Mouse (Mus musculus): ENCODE measurements around the gene Dbndd2. TPM values are rescaled to one million over a fixed set of nuclear protein-coding genes. Genes with fewer than 3 reads are reported as not detected.
A peak's percentile ranks its signal among the peaks of the same experiment; 100 is the strongest.

The Dbndd2 gene
- polyA plus RNA-seq, 1 experiment from 2014 or later, result 48.8 TPM

- CTCF ChIA-PET, result interaction anchor here (1.3 to 5.2 kb wide), 4 partner anchors 14 to 76 kb away, joined by 3 to 18 read pairs (median 4); partner anchors contain the start of genes Gm20458 and Sys1
- ATAC-seq (no peak), DNase-seq (ENCODE audit: low read depth, low spot score) (no peak)
- no peaks in the 10 kb centered on the region for H3K27me3 ChIP-seq
- in situ Hi-C loops (cut with MboI; ENCODE audit: low pct_unique_long_range_greater_than_20kb), result no loop called here
- TF ChIP-seq CTCF (IDR thresholded peaks at IDR 0.05), result no peak
- POLR2A ChIA-PET, result interaction anchor here (1.0 to 9.4 kb wide), 6 partner anchors 11 to 79 kb away, joined by 3 to 110 read pairs (median 4); partner anchors contain the start of genes Gm20458 and Sys1
These were observed 43.4 kb upstream of the Dbndd2 start for GRCm38 (mm10) chr2:164442315-164443050.

GRCm38 (mm10) chr2:164443051-164443437, 42.9 kb upstream of the Dbndd2 start:
- ATAC-seq (peak; percentile 70), DNase-seq (ENCODE audit: low read depth, low spot score) (no peak)
- ChIA-PET POLR2A (interaction anchor here (1.0 to 9.4 kb wide), 5 partner anchors 11 to 75 kb away, joined by 3 to 110 read pairs (median 3); partner anchors contain the start of genes Gm20458 and Sys1), CTCF (interaction anchor here (0.8 to 1.4 kb wide), 3 partner anchors 13 to 18 kb away, joined by 3 read pairs; partner anchors contain the start of genes Gm20458 and Sys1)
- H3K27me3 ChIP-seq, result no peaks in the 10 kb centered on the region
- in situ Hi-C loops (cut with MboI; ENCODE audit: low pct_unique_long_range_greater_than_20kb), result no loop called here
- no peak for TF ChIP-seq CTCF (IDR thresholded peaks at IDR 0.05)

DNA sequence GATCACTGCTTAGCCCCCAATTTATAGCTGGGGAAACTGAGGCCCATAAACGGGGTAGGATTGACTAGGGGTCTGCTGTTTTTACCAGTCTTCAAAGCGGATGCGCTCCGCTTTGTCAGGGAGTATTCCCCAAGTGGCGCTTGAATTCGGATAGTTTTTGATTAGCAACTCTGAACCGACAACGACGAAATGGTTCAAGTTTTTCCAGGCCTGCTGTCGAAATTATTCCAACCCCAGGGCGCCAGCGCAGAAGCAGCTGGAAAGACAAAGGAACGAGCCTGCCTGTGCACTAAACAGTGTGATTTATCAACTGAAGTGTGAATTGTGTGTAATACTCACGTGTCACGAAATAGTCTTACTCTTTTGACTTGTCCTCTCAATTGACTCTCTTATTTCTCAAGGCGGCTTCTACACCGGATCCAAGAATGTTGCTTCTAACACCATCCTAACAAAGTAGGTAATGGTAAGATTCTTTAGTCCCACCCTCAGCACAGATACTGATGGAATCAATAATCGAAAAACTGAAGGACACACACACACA, 42.4 kb upstream of the Dbndd2 start, which contains the start of gene Sdc4:
Sdc4 (minus strand) TSS at position 428 of the 541 bp plus-strand sequence.
- CTCF ChIA-PET, result interaction anchor here (0.8 kb wide), 1 partner anchor 13 kb away, joined by 3 read pairs; the partner anchor contains the start of gene Sys1
- DNase-seq (ENCODE audit: low read depth, low spot score) (no peak), ATAC-seq (no peak)
- POLR2A ChIA-PET, result interaction anchor here (1.0 to 9.4 kb wide), 4 partner anchors 11 to 75 kb away, joined by 3 to 110 read pairs (median 20); partner anchors contain the start of gene Sys1
- TF ChIP-seq CTCF (IDR thresholded peaks at IDR 0.05), result no peak
- no peaks in the 10 kb centered on the region for H3K27me3 ChIP-seq
- in situ Hi-C loops (cut with MboI; ENCODE audit: low pct_unique_long_range_greater_than_20kb), result no loop called here

- DNase-seq (ENCODE audit: low read depth, low spot score), result no peak
- ChIA-PET POLR2A (interaction anchor here (0.6 to 9.4 kb wide), 2 partner anchors 9 to 47 kb away, joined by 4 to 110 read pairs; partner anchors contain the start of gene Sys1), CTCF (interaction anchor here (0.7 kb wide), 1 partner anchor 86 kb away, joined by 3 read pairs; no protein-coding TSS in a partner anchor)
- in situ Hi-C loops (cut with MboI; ENCODE audit: low pct_unique_long_range_greater_than_20kb), result no loop called here
- no peak for ATAC-seq
- no peak for TF ChIP-seq CTCF (IDR thresholded peaks at IDR 0.05)
- H3K27me3 ChIP-seq, result no peaks in the 10 kb centered on the region
These were observed 41.2 kb upstream of the Dbndd2 start for GRCm38 (mm10) chr2:164444701-164445100.

GRCm38 (mm10) chr2:164445399-164446085, 40.4 kb upstream of the Dbndd2 start:
- POLR2A ChIA-PET, result interaction anchor here (9.4 kb wide), 1 partner anchor 9 kb away, joined by 110 read pairs; the partner anchor contains the start of gene Sys1

DNA sequence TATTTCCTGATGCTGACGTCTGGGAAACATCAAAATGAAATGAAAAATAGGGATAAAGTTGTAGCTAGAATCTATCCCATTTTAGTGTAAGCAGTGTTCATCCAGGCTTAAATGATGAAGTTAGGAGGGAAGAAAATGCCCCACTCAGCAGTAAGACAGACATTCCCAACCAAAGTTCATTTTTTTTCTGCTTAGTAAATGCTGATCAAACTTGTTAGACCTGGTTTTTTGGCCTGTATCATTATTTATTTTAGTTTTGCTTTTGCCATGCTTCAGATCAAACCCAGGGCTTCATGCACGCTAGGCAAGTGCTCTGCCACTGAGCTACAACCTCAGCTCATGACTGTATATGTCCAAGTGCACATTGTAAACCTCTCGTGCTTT, 39.8 kb upstream of the Dbndd2 start:
- DNase-seq (ENCODE audit: low read depth, low spot score), result no peak
- ChIA-PET POLR2A (no interaction called here), CTCF (no interaction called here)
- in situ Hi-C loops (cut with MboI; ENCODE audit: low pct_unique_long_range_greater_than_20kb), result no loop called here
- no peak for ATAC-seq
- H3K27me3 ChIP-seq, result no peaks in the 10 kb centered on the region
- TF ChIP-seq CTCF (IDR thresholded peaks at IDR 0.05), result no peak

More at GRCm38 (mm10) chr2:164445399-164446085, 40.4 kb upstream of the Dbndd2 start:
- ATAC-seq, result no peak
- in situ Hi-C loops (cut with MboI; ENCODE audit: low pct_unique_long_range_greater_than_20kb), result no loop called here
- TF ChIP-seq CTCF (IDR thresholded peaks at IDR 0.05), result no peak
- CTCF ChIA-PET, result no interaction called here
- no peak for DNase-seq (ENCODE audit: low read depth, low spot score)
- no peaks in the 10 kb centered on the region for H3K27me3 ChIP-seq

GRCm38 (mm10) chr2:164448140-164448539, 37.8 kb upstream of the Dbndd2 start:
- CTCF ChIA-PET, result interaction anchor here (1.2 to 2.3 kb wide), 3 partner anchors 9 to 21 kb away, joined by 3 to 8 read pairs (median 4); partner anchors contain the start of gene Sys1
- in situ Hi-C loops (cut with MboI; ENCODE audit: low pct_unique_long_range_greater_than_20kb), result no loop called here
- no peak for ATAC-seq

DNA sequence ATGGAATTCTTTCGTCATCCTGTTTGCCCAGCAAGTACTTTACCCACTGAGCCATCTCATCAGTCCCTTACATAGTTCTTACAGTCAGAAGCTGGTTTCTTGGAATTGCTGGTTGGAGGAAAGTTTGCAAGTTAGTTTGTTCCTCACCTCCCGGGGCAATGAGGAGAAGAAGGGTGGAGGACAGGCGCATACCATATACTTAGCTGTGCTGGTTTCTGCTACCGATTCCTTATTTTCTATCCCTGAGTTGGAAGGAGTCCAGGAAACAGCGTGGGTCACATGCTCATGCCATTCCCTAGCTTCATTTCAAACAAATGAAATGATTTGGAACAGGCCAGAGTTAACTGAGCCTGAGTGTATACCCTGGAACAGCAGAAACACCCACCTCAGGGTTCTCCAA, 37.0 kb upstream of the Dbndd2 start:
- ChIA-PET CTCF (interaction anchor here (1.2 to 2.3 kb wide), 3 partner anchors 8 to 22 kb away, joined by 3 to 8 read pairs (median 4); partner anchors contain the start of gene Sys1), POLR2A (interaction anchor here (0.6 kb wide), 1 partner anchor 182 kb away, joined by 3 read pairs; no protein-coding TSS in a partner anchor)
- no peaks in the 10 kb centered on the region for H3K27me3 ChIP-seq
- in situ Hi-C loops (cut with MboI; ENCODE audit: low pct_unique_long_range_greater_than_20kb), result no loop called here
- DNase-seq (ENCODE audit: low read depth, low spot score), result no peak
- TF ChIP-seq CTCF (IDR thresholded peaks at IDR 0.05), result no peak
- ATAC-seq, result no peak

More at GRCm38 (mm10) chr2:164448140-164448539, 37.8 kb upstream of the Dbndd2 start:
- no peak for DNase-seq (ENCODE audit: low read depth, low spot score)
- TF ChIP-seq CTCF (IDR thresholded peaks at IDR 0.05), result no peak
- H3K27me3 ChIP-seq, result no peaks in the 10 kb centered on the region
- POLR2A ChIA-PET, result no interaction called here

DNA sequence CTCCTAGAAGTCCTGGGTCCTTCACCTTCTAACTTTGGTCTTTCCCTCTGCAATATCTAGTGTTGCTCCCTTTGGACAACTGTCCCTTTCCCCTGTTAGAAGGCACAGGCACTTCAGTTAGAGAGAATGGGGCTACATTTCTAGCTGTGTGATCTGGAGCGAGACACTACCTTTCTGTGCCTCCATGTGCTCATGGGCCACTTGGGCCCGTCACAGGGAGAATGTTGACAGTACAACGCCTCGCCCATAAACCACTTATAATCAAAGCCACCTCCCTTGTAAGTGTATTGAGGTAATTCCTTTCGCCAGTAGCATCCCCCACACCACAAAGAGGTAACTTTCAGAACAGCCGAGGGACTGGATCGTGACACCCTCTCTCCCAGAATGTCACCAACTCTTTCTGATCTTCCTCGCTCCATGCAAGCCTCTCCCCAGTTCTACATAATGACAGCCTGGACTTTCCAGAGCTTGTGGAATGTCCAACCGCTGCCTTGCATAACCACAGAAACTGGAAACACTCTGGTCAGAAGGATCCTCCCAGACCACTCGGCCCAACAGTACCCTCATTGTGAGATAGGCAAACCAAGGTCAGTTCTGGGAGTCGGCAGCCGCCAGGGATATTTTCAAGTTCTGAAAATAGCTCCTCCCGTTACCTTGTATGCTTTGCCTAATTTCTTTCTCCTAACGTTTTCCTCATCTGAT, 36.4 kb upstream of the Dbndd2 start:
- in situ Hi-C loops (cut with MboI; ENCODE audit: low pct_unique_long_range_greater_than_20kb), result no loop called here
- ChIA-PET CTCF (interaction anchor here (1.4 to 2.3 kb wide), 2 partner anchors 10 to 23 kb away, joined by 3 to 8 read pairs; no protein-coding TSS in a partner anchor), POLR2A (interaction anchor here (0.6 kb wide), 1 partner anchor 182 kb away, joined by 3 read pairs; no protein-coding TSS in a partner anchor)
- no peak for DNase-seq (ENCODE audit: low read depth, low spot score)
- TF ChIP-seq CTCF (IDR thresholded peaks at IDR 0.05), result no peak
- ATAC-seq, result no peak
- no peaks in the 10 kb centered on the region for H3K27me3 ChIP-seq

Measured in Patski (cell line).